Mouse (Mus musculus): ENCODE measurements around the gene Trpm6. TPM values are rescaled to one million over a fixed set of nuclear protein-coding genes. Genes with fewer than 3 reads are reported as not detected.
A peak's percentile ranks its signal among the peaks of the same experiment; 100 is the strongest.

Trpm6 gene
- polyA plus RNA-seq, 1 experiment from 2014 or later, result 0.43 TPM

GRCm38 (mm10) chr19:18720337-18720736, 29.4 kb upstream of the Trpm6 start:
- WGBS, result 92% methylated on average over 3 of the region's 3 CpGs

GRCm38 (mm10) chr19:18725186-18725585, 24.6 kb upstream of the Trpm6 start:
- H3K9me3 ChIP-seq (ENCODE audit: control insufficient read depth, low read length), result no peaks in the 10 kb centered on the region
- no peak overlapping the region for H3K9ac ChIP-seq (ENCODE audit: low read length)
- no peak overlapping the region for H3K4me3 ChIP-seq (ENCODE audit: low read depth, low read length)
- H3K27me3 ChIP-seq (ENCODE audit: control insufficient read depth, insufficient read depth, low read length), result no peaks in the 10 kb centered on the region
- 86% methylated on average over 2 of the region's 2 CpGs for WGBS
- no peak for DNase-seq (ENCODE audit: low spot score)
- ATAC-seq (ENCODE audit: insufficient number of reproducible peaks, low FRiP score, low TSS enrichment, low read depth), result no peak
- no peak overlapping the region for H3K27ac ChIP-seq (replicated peaks; ENCODE audit: low read depth, low read length)
- no peaks in the 10 kb centered on the region for H3K36me3 ChIP-seq (ENCODE audit: control insufficient read depth, insufficient read depth, low read length)
- no peak overlapping the region for H3K4me2 ChIP-seq (ENCODE audit: low read depth, severe bottlenecking)
- H3K4me1 ChIP-seq (ENCODE audit: control insufficient read depth, insufficient read depth, low read length), result no peaks in the 10 kb centered on the region

More at GRCm38 (mm10) chr19:18720337-18720736, 29.4 kb upstream of the Trpm6 start:
- Histone ChIP-seq H3K4me3 (ENCODE audit: low read depth, low read length) (no peak overlapping the region), H3K4me1 (ENCODE audit: control insufficient read depth, insufficient read depth, low read length) (0 out of 2 replicates have a peak, but pooled peaks cover 2% of the 10 kb centered on the region), H3K27me3 (ENCODE audit: control insufficient read depth, insufficient read depth, low read length) (no peaks in the 10 kb centered on the region), H3K27ac (replicated peaks; ENCODE audit: low read depth, low read length) (no peak overlapping the region), H3K36me3 (ENCODE audit: control insufficient read depth, insufficient read depth, low read length) (no peaks in the 10 kb centered on the region), H3K9ac (ENCODE audit: low read length) (no peak overlapping the region), H3K9me3 (ENCODE audit: control insufficient read depth, low read length) (no peaks in the 10 kb centered on the region), H3K4me2 (ENCODE audit: low read depth, severe bottlenecking) (no peak overlapping the region)
- DNase-seq (ENCODE audit: low spot score) (no peak), ATAC-seq (ENCODE audit: insufficient number of reproducible peaks, low FRiP score, low TSS enrichment, low read depth) (no peak)

GRCm38 (mm10) chr19:18730255-18730654, 19.5 kb upstream of the Trpm6 start:
- 72% methylated on average over 7 of the region's 7 CpGs for WGBS
- no peak for DNase-seq (ENCODE audit: low spot score)

GRCm38 (mm10) chr19:18731077-18731476, 18.7 kb upstream of the Trpm6 start:
- Histone ChIP-seq H3K9ac (ENCODE audit: low read length) (no peak overlapping the region), H3K27me3 (ENCODE audit: control insufficient read depth, insufficient read depth, low read length) (no peaks in the 10 kb centered on the region), H3K4me1 (ENCODE audit: control insufficient read depth, insufficient read depth, low read length) (no peaks in the 10 kb centered on the region), H3K4me3 (ENCODE audit: low read depth, low read length) (no peak overlapping the region), H3K27ac (replicated peaks; ENCODE audit: low read depth, low read length) (no peak overlapping the region), H3K4me2 (ENCODE audit: low read depth, severe bottlenecking) (no peak overlapping the region), H3K36me3 (ENCODE audit: control insufficient read depth, insufficient read depth, low read length) (no peaks in the 10 kb centered on the region), H3K9me3 (ENCODE audit: control insufficient read depth, low read length) (no peaks in the 10 kb centered on the region)
- 0 out of 2 replicates have a peak, but pooled peaks have one; percentile 60 for ATAC-seq (ENCODE audit: insufficient number of reproducible peaks, low FRiP score, low TSS enrichment, low read depth)
- 21% methylated on average over 7 of the region's 7 CpGs for WGBS
- DNase-seq (ENCODE audit: low spot score), result peak; percentile 53

More at GRCm38 (mm10) chr19:18730255-18730654, 19.5 kb upstream of the Trpm6 start:
- Histone ChIP-seq H3K27me3 (ENCODE audit: control insufficient read depth, insufficient read depth, low read length) (no peaks in the 10 kb centered on the region), H3K36me3 (ENCODE audit: control insufficient read depth, insufficient read depth, low read length) (no peaks in the 10 kb centered on the region), H3K9me3 (ENCODE audit: control insufficient read depth, low read length) (no peaks in the 10 kb centered on the region), H3K9ac (ENCODE audit: low read length) (no peak overlapping the region), H3K4me1 (ENCODE audit: control insufficient read depth, insufficient read depth, low read length) (no peaks in the 10 kb centered on the region), H3K4me3 (ENCODE audit: low read depth, low read length) (no peak overlapping the region), H3K27ac (replicated peaks; ENCODE audit: low read depth, low read length) (no peak overlapping the region), H3K4me2 (ENCODE audit: low read depth, severe bottlenecking) (no peak overlapping the region)
- no peak for ATAC-seq (ENCODE audit: insufficient number of reproducible peaks, low FRiP score, low TSS enrichment, low read depth)

GRCm38 (mm10) chr19:18735901-18736300, 13.9 kb upstream of the Trpm6 start:
- no peak for DNase-seq (ENCODE audit: low spot score)
- 91% methylated on average over 4 of the region's 4 CpGs for WGBS

GRCm38 (mm10) chr19:18739146-18739545, 10.6 kb upstream of the Trpm6 start:
- H3K4me3 ChIP-seq (ENCODE audit: low read depth, low read length), result no peak overlapping the region
- WGBS, result 87% methylated on average over 7 of the region's 7 CpGs
- H3K4me1 ChIP-seq (ENCODE audit: control insufficient read depth, insufficient read depth, low read length), result no peaks in the 10 kb centered on the region
- no peaks in the 10 kb centered on the region for H3K36me3 ChIP-seq (ENCODE audit: control insufficient read depth, insufficient read depth, low read length)
- H3K27ac ChIP-seq (replicated peaks; ENCODE audit: low read depth, low read length), result no peak overlapping the region
- H3K27me3 ChIP-seq (ENCODE audit: control insufficient read depth, insufficient read depth, low read length), result no peaks in the 10 kb centered on the region
- H3K9me3 ChIP-seq (ENCODE audit: control insufficient read depth, low read length), result no peaks in the 10 kb centered on the region
- no peak for DNase-seq (ENCODE audit: low spot score)
- H3K4me2 ChIP-seq (ENCODE audit: low read depth, severe bottlenecking), result no peak overlapping the region
- ATAC-seq (ENCODE audit: insufficient number of reproducible peaks, low FRiP score, low TSS enrichment, low read depth), result no peak
- no peak overlapping the region for H3K9ac ChIP-seq (ENCODE audit: low read length)

More at GRCm38 (mm10) chr19:18735901-18736300, 13.9 kb upstream of the Trpm6 start:
- H3K4me3 ChIP-seq (ENCODE audit: low read depth, low read length), result no peak overlapping the region
- no peaks in the 10 kb centered on the region for H3K36me3 ChIP-seq (ENCODE audit: control insufficient read depth, insufficient read depth, low read length)
- no peak overlapping the region for H3K27ac ChIP-seq (replicated peaks; ENCODE audit: low read depth, low read length)
- no peaks in the 10 kb centered on the region for H3K9me3 ChIP-seq (ENCODE audit: control insufficient read depth, low read length)
- no peak overlapping the region for H3K9ac ChIP-seq (ENCODE audit: low read length)
- no peak overlapping the region for H3K4me2 ChIP-seq (ENCODE audit: low read depth, severe bottlenecking)
- H3K4me1 ChIP-seq (ENCODE audit: control insufficient read depth, insufficient read depth, low read length), result no peaks in the 10 kb centered on the region
- H3K27me3 ChIP-seq (ENCODE audit: control insufficient read depth, insufficient read depth, low read length), result no peaks in the 10 kb centered on the region
- ATAC-seq (ENCODE audit: insufficient number of reproducible peaks, low FRiP score, low TSS enrichment, low read depth), result no peak

GRCm38 (mm10) chr19:18743946-18744345, 5.8 kb upstream of the Trpm6 start:
- H3K27ac ChIP-seq (replicated peaks; ENCODE audit: low read depth, low read length), result no peak overlapping the region
- ATAC-seq (ENCODE audit: insufficient number of reproducible peaks, low FRiP score, low TSS enrichment, low read depth) (no peak), DNase-seq (ENCODE audit: low spot score) (no peak)
- no peak overlapping the region for H3K4me3 ChIP-seq (ENCODE audit: low read depth, low read length)
- no peaks in the 10 kb centered on the region for H3K36me3 ChIP-seq (ENCODE audit: control insufficient read depth, insufficient read depth, low read length)
- H3K27me3 ChIP-seq (ENCODE audit: control insufficient read depth, insufficient read depth, low read length), result no peaks in the 10 kb centered on the region
- 68% methylated on average over 5 of the region's 5 CpGs for WGBS
- H3K4me1 ChIP-seq (ENCODE audit: control insufficient read depth, insufficient read depth, low read length), result no peaks in the 10 kb centered on the region
- H3K4me2 ChIP-seq (ENCODE audit: low read depth, severe bottlenecking), result no peak overlapping the region
- H3K9me3 ChIP-seq (ENCODE audit: control insufficient read depth, low read length), result no peaks in the 10 kb centered on the region
- no peak overlapping the region for H3K9ac ChIP-seq (ENCODE audit: low read length)

GRCm38 (mm10) chr19:18746576-18747340, 3.0 kb upstream of the Trpm6 start:
- Histone ChIP-seq H3K36me3 (ENCODE audit: control insufficient read depth, insufficient read depth, low read length) (no peaks in the 10 kb centered on the region), H3K9ac (ENCODE audit: low read length) (no peak overlapping the region), H3K27me3 (ENCODE audit: control insufficient read depth, insufficient read depth, low read length) (0 out of 2 replicates have a peak, but pooled peaks cover 4% of the 10 kb centered on the region), H3K4me1 (ENCODE audit: control insufficient read depth, insufficient read depth, low read length) (peaks cover 2% of the 10 kb centered on the region; the same call in 1 of the 2 replicates), H3K9me3 (ENCODE audit: control insufficient read depth, low read length) (no peaks in the 10 kb centered on the region), H3K27ac (replicated peaks; ENCODE audit: low read depth, low read length) (no peak overlapping the region), H3K4me2 (ENCODE audit: low read depth, severe bottlenecking) (no peak overlapping the region), H3K4me3 (ENCODE audit: low read depth, low read length) (no peak overlapping the region)
- WGBS, result 87% methylated on average over 5 of the region's 5 CpGs
- DNase-seq (ENCODE audit: low spot score) (no peak), ATAC-seq (ENCODE audit: insufficient number of reproducible peaks, low FRiP score, low TSS enrichment, low read depth) (no peak)
